Mouse (Mus musculus) heart, embryonic 16.5 days (tissue): ENCODE measurements around the gene Cnn1. TPM values are rescaled to one million over a fixed set of nuclear protein-coding genes. Genes with fewer than 3 reads are reported as not detected.

ENCODE experiments used
- ATAC-seq: fragments of 200-750 bp; cut with Nextera tagmentation; replicated peaks from 2 replicates; pipeline ENCODE4 v1.8.0; 2017; ENCODE audit warnings: moderate number of reproducible peaks; ENCODE audit not compliant: insufficient read depth, low FRiP score; ENCODE audit errors: extremely low read depth
- H3K27ac ChIP-seq: fragments of 300-500 bp; sonication (generic); 2 replicates; pipeline ENCODE4 v1.5.1; 2014; ENCODE audit warnings: mild to moderate bottlenecking, low read length, control low read depth, moderate library complexity
- H3K27me3 ChIP-seq: fragments of 300-500 bp; sonication (generic); 2 replicates; pipeline ENCODE4 v1.6.1; 2014; ENCODE audit warnings: low read length, mixed read lengths; ENCODE audit not compliant: control insufficient read depth, insufficient read depth
- H3K36me3 ChIP-seq: fragments of 300-500 bp; sonication (generic); 2 replicates; pipeline ENCODE4 v1.6.1; 2014; ENCODE audit not compliant: control insufficient read depth, insufficient read depth
- H3K4me1 ChIP-seq: fragments of 300-500 bp; sonication (generic); 2 replicates; pipeline ENCODE4 v1.6.1; 2014; ENCODE audit warnings: low read length, mixed read lengths; ENCODE audit not compliant: control insufficient read depth, insufficient read depth
- H3K4me2 ChIP-seq: fragments of 300-500 bp; sonication (generic); 2 replicates; pipeline ENCODE4 v1.6.1; 2014; ENCODE audit warnings: low read depth, mild to moderate bottlenecking, control low read depth, low read length
- H3K4me3 ChIP-seq: fragments of 300-500 bp; sonication (generic); 2 replicates; pipeline ENCODE4 v1.5.1; 2014; ENCODE audit warnings: mild to moderate bottlenecking, control low read depth, low read length
- H3K9ac ChIP-seq: fragments of 300-500 bp; sonication (generic); 2 replicates; pipeline ENCODE4 v1.6.1; 2014; ENCODE audit warnings: low read length, control low read depth
- H3K9me3 ChIP-seq: fragments of 300-500 bp; sonication (generic); replicated peaks from 2 replicates; pipeline ENCODE4 v1.6.1; 2016; ENCODE audit warnings: low read length; ENCODE audit not compliant: control insufficient read depth
- WGBS: fragments of 180-500 bp; shearing (Covaris S2); extraction: QIAGEN DNeasy Blood & Tissue Kit; methylation state at CpG from one replicate; pipeline ENCODE4 v1.1.7; 2014; 5-methylcytosine and 5-hydroxymethylcytosine counted together
- polyA plus RNA-seq: library from polyadenylated mRNA; unstranded; fragments of >200 nt; fragmentation: Nextera tagmentation; extraction: Ambion mirVana; gene quantifications from 2 replicates; pipeline ENCODE4 v1.2.1, GENCODE M21; 2015

The Cnn1 gene
- polyA plus RNA-seq, 1 experiment from 2014 or later, result 164 TPM

- Histone ChIP-seq H3K4me2 (peak within 1 kb of the TSS; percentile 82), H3K9me3 (no peaks in the 10 kb centered on the region), H3K9ac (peak within 1 kb of the TSS; percentile 92), H3K4me3 (peak within 1 kb of the TSS; percentile 91), H3K36me3 (peaks cover 19% of the 10 kb centered on the region), H3K27me3 (no peaks in the 10 kb centered on the region), H3K4me1 (peaks cover 15% of the 10 kb centered on the region), H3K27ac (peak within 1 kb of the TSS; percentile 74)
- peak; percentile 93 for ATAC-seq
- under 1% methylated on average over 52 of the region's 52 CpGs for WGBS
Observed at GRCm38 (mm10) chr9:22116740-22117426, 17.9 kb downstream of the Cnn1 start, which contains the start of gene Elof1. Gene Elof1, minus strand, starts transcription at chr9:22117172.

GRCm38 (mm10) chr9:22117754-22118456, 18.9 kb downstream of the Cnn1 start:
- Histone ChIP-seq H3K9ac (peak overlapping the region; percentile 64; the same call in 1 of the 2 replicates), H3K9me3 (no peaks in the 10 kb centered on the region), H3K27me3 (no peaks in the 10 kb centered on the region), H3K4me3 (peak overlapping the region; percentile 91), H3K4me1 (peaks cover 15% of the 10 kb centered on the region), H3K4me2 (peak overlapping the region; percentile 82), H3K27ac (no peak overlapping the region), H3K36me3 (peaks cover 9% of the 10 kb centered on the region)
- WGBS, result 38% methylated on average over 10 of the region's 10 CpGs
- no peak for ATAC-seq

- Histone ChIP-seq H3K4me1 (peaks cover 15% of the 10 kb centered on the region), H3K4me3 (no peak overlapping the region), H3K27ac (no peak overlapping the region), H3K27me3 (no peaks in the 10 kb centered on the region), H3K36me3 (no peaks in the 10 kb centered on the region), H3K4me2 (no peak overlapping the region), H3K9ac (no peak overlapping the region), H3K9me3 (no peaks in the 10 kb centered on the region)
- WGBS, result 87% methylated on average over 4 of the region's 4 CpGs
- ATAC-seq, result no peak
Observed at GRCm38 (mm10) chr9:22119543-22119942, 20.5 kb downstream of the Cnn1 start.

GRCm38 (mm10) chr9:22121545-22121944, 22.5 kb downstream of the Cnn1 start:
- no peak overlapping the region for H3K4me2 ChIP-seq
- no peaks in the 10 kb centered on the region for H3K36me3 ChIP-seq
- H3K27ac ChIP-seq, result no peak overlapping the region
- H3K9me3 ChIP-seq, result no peaks in the 10 kb centered on the region
- peaks cover 6% of the 10 kb centered on the region for H3K4me1 ChIP-seq
- H3K9ac ChIP-seq, result no peak overlapping the region
- no peak for ATAC-seq
- no peak overlapping the region for H3K4me3 ChIP-seq
- H3K27me3 ChIP-seq, result no peaks in the 10 kb centered on the region

GRCm38 (mm10) chr9:22122005-22122404, 23.0 kb downstream of the Cnn1 start:
- H3K27me3 ChIP-seq, result no peaks in the 10 kb centered on the region
- H3K4me3 ChIP-seq, result no peak overlapping the region
- no peak overlapping the region for H3K4me2 ChIP-seq
- ATAC-seq, result no peak
- H3K9me3 ChIP-seq, result no peaks in the 10 kb centered on the region
- H3K4me1 ChIP-seq, result peaks cover 6% of the 10 kb centered on the region
- no peak overlapping the region for H3K9ac ChIP-seq
- no peaks in the 10 kb centered on the region for H3K36me3 ChIP-seq
- no peak overlapping the region for H3K27ac ChIP-seq
- 52% methylated on average over 3 of the region's 3 CpGs for whole genome bisulfite sequencing

GRCm38 (mm10) chr9:22123069-22123609, 24.1 kb downstream of the Cnn1 start:
- H3K4me2 ChIP-seq, result no peak overlapping the region
- no peak for ATAC-seq
- WGBS, result 76% methylated on average over 7 of the region's 7 CpGs
- no peaks in the 10 kb centered on the region for H3K4me1 ChIP-seq
- no peaks in the 10 kb centered on the region for H3K9me3 ChIP-seq
- H3K36me3 ChIP-seq, result no peaks in the 10 kb centered on the region
- no peak overlapping the region for H3K27ac ChIP-seq
- H3K9ac ChIP-seq, result no peak overlapping the region
- H3K4me3 ChIP-seq, result no peak overlapping the region
- no peaks in the 10 kb centered on the region for H3K27me3 ChIP-seq

GRCm38 (mm10) chr9:22124169-22124568, 25.2 kb downstream of the Cnn1 start:
- Histone ChIP-seq H3K9ac (no peak overlapping the region), H3K27me3 (no peaks in the 10 kb centered on the region), H3K27ac (no peak overlapping the region), H3K9me3 (no peaks in the 10 kb centered on the region), H3K4me1 (no peaks in the 10 kb centered on the region), H3K36me3 (no peaks in the 10 kb centered on the region), H3K4me3 (no peak overlapping the region), H3K4me2 (no peak overlapping the region)
- 79% methylated on average over 3 of the region's 3 CpGs for WGBS
- ATAC-seq, result no peak

- Histone ChIP-seq H3K4me3 (no peak overlapping the region), H3K36me3 (no peaks in the 10 kb centered on the region), H3K27me3 (no peaks in the 10 kb centered on the region), H3K9ac (no peak overlapping the region), H3K9me3 (no peaks in the 10 kb centered on the region), H3K27ac (no peak overlapping the region), H3K4me1 (no peaks in the 10 kb centered on the region), H3K4me2 (no peak overlapping the region)
- 85% methylated on average over 15 of the region's 15 CpGs for WGBS
- no peak for ATAC-seq
Observed at GRCm38 (mm10) chr9:22125246-22126027, 26.4 kb downstream of the Cnn1 start.
